Mouse (Mus musculus): Measurements from ENCODE around the gene Dmbx1. TPM values are rescaled to one million over a fixed set of nuclear protein-coding genes. Genes with fewer than 3 reads are reported as not detected.

The Dmbx1 gene
- polyA plus RNA-seq, 1 experiment from 2014 or later: 8.3 TPM

- H3K27ac ChIP-seq (replicated peaks): no peak overlapping the region
- ATAC-seq (ENCODE audit: low FRiP score, low read depth): no peak
- H3K4me1 ChIP-seq (replicated peaks): peaks cover 6% of the 10 kb centered on the region
- peaks cover 58% of the 10 kb centered on the region for H3K27me3 ChIP-seq
- no peak overlapping the region for H3K4me3 ChIP-seq
- H3K4me2 ChIP-seq: no peak overlapping the region
- no peaks in the 10 kb centered on the region for H3K36me3 ChIP-seq
- no peaks in the 10 kb centered on the region for H3K9me3 ChIP-seq
- 82% methylated on average over 3 of the region's 3 CpGs for WGBS
- no peak overlapping the region for H3K9ac ChIP-seq
These were observed 32.9 kb downstream of the Dmbx1 start for GRCm38 (mm10) chr4:115906791-115907190.

- Histone ChIP-seq H3K9me3 (no peaks in the 10 kb centered on the region), H3K27ac (replicated peaks) (no peak overlapping the region), H3K4me2 (no peak overlapping the region), H3K27me3 (peaks cover 51% of the 10 kb centered on the region), H3K36me3 (no peaks in the 10 kb centered on the region), H3K4me3 (no peak overlapping the region), H3K9ac (no peak overlapping the region), H3K4me1 (replicated peaks) (peaks cover 6% of the 10 kb centered on the region)
- WGBS: 5% methylated on average over 7 of the region's 7 CpGs
- ATAC-seq (ENCODE audit: low FRiP score, low read depth): no peak
These were observed 34.0 kb downstream of the Dmbx1 start for GRCm38 (mm10) chr4:115905701-115906100.

- no peak overlapping the region for H3K4me2 ChIP-seq
- H3K9me3 ChIP-seq: no peaks in the 10 kb centered on the region
- ATAC-seq (ENCODE audit: low FRiP score, low read depth): no peak
- H3K27me3 ChIP-seq: peaks cover 64% of the 10 kb centered on the region
- no peak overlapping the region for H3K4me3 ChIP-seq
- WGBS: 4% methylated on average over 12 of the region's 12 CpGs
- no peak overlapping the region for H3K27ac ChIP-seq (replicated peaks)
- peaks cover 6% of the 10 kb centered on the region for H3K4me1 ChIP-seq (replicated peaks)
- no peak overlapping the region for H3K9ac ChIP-seq
- no peaks in the 10 kb centered on the region for H3K36me3 ChIP-seq
These were observed 35.4 kb downstream of the Dmbx1 start for GRCm38 (mm10) chr4:115904375-115904774.

DNA sequence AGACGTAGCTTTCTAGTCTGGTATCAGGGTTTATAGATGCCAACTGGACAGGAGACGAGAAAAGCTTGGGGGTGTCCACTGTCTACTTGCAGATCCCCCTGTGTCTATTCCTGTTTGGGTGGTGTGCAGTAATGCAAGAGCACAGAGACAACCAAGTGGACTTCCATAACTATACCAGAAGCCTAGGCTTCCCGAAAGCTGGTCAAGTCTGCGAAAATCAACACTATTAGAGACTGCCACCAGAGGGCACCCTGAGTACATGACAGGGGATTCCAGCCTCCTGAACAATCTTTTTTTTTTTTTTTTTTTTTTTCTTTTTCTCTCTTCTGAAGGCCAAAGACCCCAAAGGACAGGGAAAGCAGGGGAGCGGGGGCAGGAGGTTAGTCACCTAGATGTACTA lies 36.9 kb downstream of the Dmbx1 start:
- Histone ChIP-seq H3K9ac (no peak overlapping the region), H3K4me2 (no peak overlapping the region), H3K27ac (replicated peaks) (no peak overlapping the region), H3K27me3 (peaks cover 74% of the 10 kb centered on the region), H3K36me3 (no peaks in the 10 kb centered on the region), H3K4me1 (replicated peaks) (peaks cover 14% of the 10 kb centered on the region), H3K9me3 (no peaks in the 10 kb centered on the region), H3K4me3 (no peak overlapping the region)
- WGBS: 16% methylated on average over 5 of the region's 5 CpGs
- no peak; the same call in 1 of the 2 replicates for ATAC-seq (ENCODE audit: low FRiP score, low read depth)

DNA sequence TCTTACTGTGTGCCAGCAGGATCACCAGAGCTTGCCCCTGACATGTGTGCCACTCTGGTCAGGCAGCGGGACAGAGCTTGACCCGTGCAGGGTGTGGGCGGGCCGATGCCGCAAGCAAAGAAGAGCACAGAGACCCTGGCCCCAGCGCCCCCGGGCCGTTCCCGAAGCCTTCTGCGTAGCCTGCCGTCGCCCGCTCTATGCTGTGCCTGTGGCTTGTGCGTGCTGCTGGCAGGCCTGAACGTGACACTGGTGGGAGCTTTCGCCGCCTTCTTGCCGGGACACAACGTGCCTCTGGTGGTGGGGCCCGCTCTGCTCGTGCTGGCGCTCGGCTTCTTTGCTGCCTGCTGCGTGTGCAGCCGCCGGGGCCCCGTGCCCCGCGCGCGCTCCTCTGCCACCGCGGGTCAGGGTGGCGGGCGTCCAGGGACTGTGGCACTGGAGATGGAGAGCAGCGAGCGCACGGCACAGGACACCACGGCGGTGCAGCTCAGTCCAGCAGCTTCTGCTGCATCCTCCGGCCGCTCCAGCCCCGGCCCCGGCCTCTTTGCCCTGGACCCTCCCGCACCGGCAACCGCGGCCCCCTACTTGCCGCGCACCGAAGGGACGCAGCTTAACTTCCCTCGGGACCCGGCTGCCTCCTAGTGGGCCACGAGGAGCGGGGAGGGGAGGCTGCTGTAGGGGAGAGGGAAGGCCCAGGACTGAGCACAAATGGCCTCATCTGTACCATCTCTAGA lies 41.7 kb downstream of the Dmbx1 start:
- peaks cover 56% of the 10 kb centered on the region for H3K27me3 ChIP-seq
- under 1% methylated on average over 56 of the region's 56 CpGs for WGBS
- H3K36me3 ChIP-seq: no peaks in the 10 kb centered on the region
- peak overlapping the region; percentile 86 for H3K4me2 ChIP-seq
- H3K4me3 ChIP-seq: peak overlapping the region; percentile 40
- peak overlapping the region; percentile 34; the same call in 1 of the 2 replicates for H3K9ac ChIP-seq
- no peak overlapping the region for H3K27ac ChIP-seq (replicated peaks)
- peak; percentile 59; the same call in 1 of the 2 replicates for ATAC-seq (ENCODE audit: low FRiP score, low read depth)
- no peaks in the 10 kb centered on the region for H3K9me3 ChIP-seq
- H3K4me1 ChIP-seq (replicated peaks): peaks cover 9% of the 10 kb centered on the region

DNA sequence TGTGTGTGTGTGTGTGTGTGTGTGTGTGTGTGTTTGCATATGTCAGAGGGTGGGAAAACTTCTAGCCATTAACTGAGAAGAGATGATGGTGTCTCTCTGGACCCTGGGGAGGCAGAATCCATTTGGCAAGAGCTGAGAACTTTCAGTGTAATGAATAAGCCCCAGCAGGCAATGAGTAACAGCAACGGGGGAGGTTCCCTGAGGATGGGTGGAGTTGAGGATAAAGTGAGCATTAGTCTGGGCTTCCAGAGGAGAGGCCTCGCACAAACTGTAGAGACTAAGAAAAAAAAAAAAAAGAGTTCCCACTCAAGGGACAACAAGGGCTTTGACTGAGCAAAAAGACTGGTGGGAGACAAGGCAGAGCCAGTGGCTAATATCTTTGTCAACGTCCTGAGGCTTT lies 45.4 kb downstream of the Dmbx1 start:
- Histone ChIP-seq H3K36me3 (no peaks in the 10 kb centered on the region), H3K4me3 (no peak overlapping the region), H3K4me2 (no peak overlapping the region), H3K9me3 (no peaks in the 10 kb centered on the region), H3K4me1 (replicated peaks) (peaks cover 17% of the 10 kb centered on the region), H3K9ac (no peak overlapping the region), H3K27me3 (peaks cover 61% of the 10 kb centered on the region), H3K27ac (replicated peaks) (no peak overlapping the region)
- WGBS: 10% methylated on average over 3 of the region's 3 CpGs
- no peak for ATAC-seq (ENCODE audit: low FRiP score, low read depth)

- H3K27ac ChIP-seq (replicated peaks): no peak within 1 kb of the TSS
- peaks cover 14% of the 10 kb centered on the region for H3K4me1 ChIP-seq (replicated peaks)
- WGBS: 2% methylated on average over 28 of the region's 31 CpGs
- H3K9ac ChIP-seq: no peak within 1 kb of the TSS; the same call in 1 of the 2 replicates
- H3K4me3 ChIP-seq: peak within 1 kb of the TSS; percentile 32
- H3K4me2 ChIP-seq: peak within 1 kb of the TSS; percentile 70
- no peak for ATAC-seq (ENCODE audit: low FRiP score, low read depth)
- no peaks in the 10 kb centered on the region for H3K9me3 ChIP-seq
- H3K27me3 ChIP-seq: peaks cover 39% of the 10 kb centered on the region
- H3K36me3 ChIP-seq: no peaks in the 10 kb centered on the region
These were observed 49.2 kb downstream of the Dmbx1 start, which contains the start of gene 6430628N08Rik for GRCm38 (mm10) chr4:115890553-115890952. Gene 6430628N08Rik, plus strand, starts transcription at chr4:115890665.

- peaks cover 39% of the 10 kb centered on the region for H3K27me3 ChIP-seq
- no peak for ATAC-seq (ENCODE audit: low FRiP score, low read depth)
- H3K27ac ChIP-seq (replicated peaks): no peak overlapping the region
- no peaks in the 10 kb centered on the region for H3K36me3 ChIP-seq
- no peaks in the 10 kb centered on the region for H3K9me3 ChIP-seq
- H3K4me1 ChIP-seq (replicated peaks): peaks cover 17% of the 10 kb centered on the region
- H3K4me3 ChIP-seq: peak overlapping the region; percentile 32
- peak overlapping the region; percentile 70 for H3K4me2 ChIP-seq
- H3K9ac ChIP-seq: no peak overlapping the region; the same call in 1 of the 2 replicates
- 10% methylated on average over 6 of the region's 6 CpGs for WGBS
These were observed 49.7 kb downstream of the Dmbx1 start for GRCm38 (mm10) chr4:115890066-115890465.

GRCm38 (mm10) chr4:115886875-115887274 lies 52.9 kb downstream of the Dmbx1 start:
- Histone ChIP-seq H3K27ac (replicated peaks) (no peak overlapping the region), H3K4me2 (no peak overlapping the region), H3K9me3 (no peaks in the 10 kb centered on the region), H3K4me1 (replicated peaks) (peaks cover 20% of the 10 kb centered on the region), H3K4me3 (no peak overlapping the region), H3K36me3 (no peaks in the 10 kb centered on the region), H3K9ac (no peak overlapping the region), H3K27me3 (peaks cover 34% of the 10 kb centered on the region)
- WGBS: 65% methylated on average over 1 of the region's 1 CpGs
- ATAC-seq (ENCODE audit: low FRiP score, low read depth): no peak

DNA sequence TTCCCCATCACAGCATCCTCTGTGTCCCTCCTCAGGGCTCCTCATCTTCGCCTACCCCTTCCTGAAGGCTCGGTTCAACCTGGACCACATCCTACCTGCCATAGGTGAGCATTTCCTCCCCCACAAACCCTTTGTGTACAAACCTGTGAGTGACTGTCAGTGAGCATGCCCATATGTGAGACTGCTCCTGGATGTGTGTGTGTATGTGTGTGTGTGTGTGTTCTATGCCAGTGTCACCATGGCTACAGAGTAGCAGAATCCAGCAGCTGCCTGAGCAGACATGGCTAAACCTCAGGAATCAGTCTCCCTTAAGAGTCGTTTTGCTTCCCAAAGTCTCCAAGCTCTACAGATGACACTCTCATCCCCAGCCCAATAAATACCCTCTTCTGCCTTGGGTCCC lies 53.9 kb downstream of the Dmbx1 start:
- WGBS: 70% methylated on average over 3 of the region's 3 CpGs
- peak; percentile 77 for ATAC-seq (ENCODE audit: low FRiP score, low read depth)
- H3K4me3 ChIP-seq: no peak overlapping the region
- peaks cover 30% of the 10 kb centered on the region for H3K4me1 ChIP-seq (replicated peaks)
- H3K36me3 ChIP-seq: no peaks in the 10 kb centered on the region
- no peak overlapping the region for H3K9ac ChIP-seq
- H3K27me3 ChIP-seq: peaks cover 25% of the 10 kb centered on the region
- H3K4me2 ChIP-seq: no peak overlapping the region
- H3K9me3 ChIP-seq: no peaks in the 10 kb centered on the region
- peak overlapping the region; percentile 58 for H3K27ac ChIP-seq (replicated peaks)

GRCm38 (mm10) chr4:115884022-115884421 lies 55.7 kb downstream of the Dmbx1 start, which contains the start of gene Kncn:
Gene Kncn, plus strand, starts transcription at chr4:115884400.
- Histone ChIP-seq H3K27me3 (peaks cover 8% of the 10 kb centered on the region), H3K9ac (no peak within 1 kb of the TSS), H3K36me3 (no peaks in the 10 kb centered on the region), H3K4me2 (no peak within 1 kb of the TSS), H3K27ac (replicated peaks) (no peak within 1 kb of the TSS), H3K9me3 (no peaks in the 10 kb centered on the region), H3K4me1 (replicated peaks) (peaks cover 28% of the 10 kb centered on the region), H3K4me3 (no peak within 1 kb of the TSS)
- no peak for ATAC-seq (ENCODE audit: low FRiP score, low read depth)
- 67% methylated on average over 6 of the region's 6 CpGs for WGBS

DNA sequence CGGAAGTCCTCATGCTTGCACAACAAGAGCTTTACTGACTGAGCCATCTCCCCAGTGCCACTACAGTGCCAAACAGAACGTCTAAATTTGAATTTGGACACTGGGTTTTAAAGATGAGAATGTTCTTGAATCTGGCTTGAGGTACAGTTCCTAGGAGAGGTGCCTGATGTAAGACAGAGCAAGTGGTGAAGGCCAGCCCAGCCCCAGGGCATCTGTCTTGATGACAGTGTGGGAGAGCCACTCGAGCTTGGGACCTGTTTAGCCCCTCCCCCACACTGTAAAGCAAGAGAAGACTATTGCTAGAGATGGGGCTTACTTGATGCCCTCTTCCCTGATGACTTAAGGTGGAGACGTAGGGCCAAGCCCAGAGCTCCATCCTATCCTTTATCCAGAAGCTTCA lies 57.5 kb downstream of the Dmbx1 start:
- no peak overlapping the region for H3K4me2 ChIP-seq
- H3K27ac ChIP-seq (replicated peaks): no peak overlapping the region
- WGBS: 60% methylated on average over 4 of the region's 4 CpGs
- no peak overlapping the region for H3K4me3 ChIP-seq
- H3K27me3 ChIP-seq: no peaks in the 10 kb centered on the region
- ATAC-seq (ENCODE audit: low FRiP score, low read depth): no peak
- no peaks in the 10 kb centered on the region for H3K36me3 ChIP-seq
- H3K4me1 ChIP-seq (replicated peaks): peaks cover 42% of the 10 kb centered on the region
- H3K9me3 ChIP-seq: no peaks in the 10 kb centered on the region
- no peak overlapping the region for H3K9ac ChIP-seq
